Mouse (Mus musculus) ES-Bruce4 (cell line): Measurements from ENCODE around the gene Timeless.

Experiments
- CTCF ChIP-seq: IDR thresholded peaks from one replicate; pipeline ENCODE4 v1.8.1; 2011; ENCODE audit warnings: low read depth, low read length
- EP300 ChIP-seq: IDR thresholded peaks from 2 replicates; pipeline ENCODE4 v1.6.1; 2011; ENCODE audit warnings: low read depth, low read length; ENCODE audit not compliant: insufficient read depth
- POLR2A ChIP-seq: IDR thresholded peaks from one replicate; pipeline ENCODE4 v1.8.1; 2011; ENCODE audit warnings: low read length; ENCODE audit not compliant: insufficient read depth

GRCm38 (mm10) chr10:128228009-128228408, 3.9 kb upstream of the Timeless start:
- no peak for TF ChIP-seq CTCF
- no peak for TF ChIP-seq POLR2A
- TF ChIP-seq EP300: no peak
